Mouse (Mus musculus): ENCODE measurements around the gene Gm11733. TPM values are rescaled to one million over a fixed set of nuclear protein-coding genes. Genes with fewer than 3 reads are reported as not detected.

Gm11733 gene
- 0.13 TPM in 1 of 2 replicates, not detected in the other for polyA plus RNA-seq (2014; fragmentation: Nextera tagmentation; extraction: Ambion mirVana)

DNA sequence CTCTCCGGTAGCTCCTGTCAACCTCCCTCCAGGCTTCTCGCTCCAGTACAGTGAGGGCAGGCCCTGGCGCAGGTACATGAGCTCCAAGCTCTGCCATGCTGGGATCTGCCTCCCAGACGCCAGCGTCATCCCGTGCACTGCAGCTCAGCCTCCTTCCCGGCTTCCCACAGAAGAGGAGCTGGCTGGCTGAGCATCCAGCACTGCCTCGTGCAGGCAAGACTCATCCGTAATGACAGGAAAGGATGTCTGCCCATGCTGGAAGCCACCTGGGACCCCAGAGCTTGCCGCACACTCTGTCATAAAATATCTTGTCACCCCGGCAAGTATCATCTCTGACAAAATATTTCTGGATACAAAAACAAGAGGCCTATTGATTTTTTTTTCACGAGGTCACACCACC lies at the start of gene Gm11733:
TSS of gene Gm11733 (plus strand) at position 171 of the 400 bp plus-strand sequence.
- H3K4me3 ChIP-seq (ENCODE audit: low read depth, low read length), result peak within 1 kb of the TSS; percentile 20
- no peaks in the 10 kb centered on the region for H3K9me3 ChIP-seq (replicated peaks; ENCODE audit: control insufficient read depth, low read length)
- H3K4me2 ChIP-seq, result peak within 1 kb of the TSS; percentile 71
- ATAC-seq (replicated peaks; ENCODE audit: insufficient number of reproducible peaks, low FRiP score, low TSS enrichment), result no peak
- H3K27ac ChIP-seq (ENCODE audit: low read depth, low read length), result no peak within 1 kb of the TSS
- WGBS (ENCODE audit: insufficient replicate concordance), result 39% methylated on average over 12 of the region's 12 CpGs
- 0 out of 2 replicates have a peak within 1 kb of the TSS, but pooled peaks have one; percentile 60 for H3K9ac ChIP-seq (ENCODE audit: low read depth, low read length)
- peaks cover 17% of the 10 kb centered on the region for H3K4me1 ChIP-seq (ENCODE audit: control insufficient read depth, insufficient read depth, low read length)
- no peaks in the 10 kb centered on the region for H3K36me3 ChIP-seq (ENCODE audit: control insufficient read depth, insufficient read depth, low read length)
- no peaks in the 10 kb centered on the region; the same call in 1 of the 2 replicates for H3K27me3 ChIP-seq (ENCODE audit: control insufficient read depth, insufficient read depth, low read length)

DNA sequence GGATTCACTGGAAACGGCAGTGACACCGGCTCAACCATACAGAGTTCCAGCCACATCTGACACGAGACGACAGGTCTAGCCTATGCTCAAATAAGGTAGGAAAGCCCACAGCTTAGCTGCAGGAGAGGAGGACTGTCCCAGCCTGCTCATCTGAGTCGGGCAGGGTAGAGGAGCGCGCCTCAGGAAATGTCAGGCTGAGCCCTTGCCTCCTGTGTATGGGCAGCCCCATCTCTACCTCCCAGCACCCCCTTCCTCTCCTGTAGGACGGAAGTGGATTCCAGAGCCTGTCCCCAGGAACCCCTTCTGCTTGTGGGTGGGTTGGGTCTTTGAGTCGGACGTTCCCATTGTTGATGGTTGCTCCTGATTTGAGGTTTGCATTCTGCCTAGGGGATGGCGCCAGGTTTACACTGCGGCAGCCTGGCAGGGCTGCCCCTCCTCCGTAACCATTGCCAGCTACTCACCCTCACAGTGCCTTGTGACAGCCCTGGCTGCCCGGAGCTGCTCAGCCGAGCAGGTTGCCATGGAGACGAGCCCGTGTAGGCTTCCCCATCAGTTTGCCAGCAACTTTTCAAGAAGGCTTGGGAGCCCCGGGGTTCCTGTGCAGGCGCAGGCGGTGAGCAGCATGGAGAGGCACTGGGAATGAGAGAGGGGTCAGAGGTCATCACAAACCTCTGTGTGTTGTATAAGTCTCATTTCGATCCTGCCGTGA lies 47.6 kb upstream of the Gm11733 start:
- peaks cover 5% of the 10 kb centered on the region; the same call in 1 of the 2 replicates for H3K4me1 ChIP-seq (ENCODE audit: control insufficient read depth, insufficient read depth, low read length)
- no peaks in the 10 kb centered on the region for H3K36me3 ChIP-seq (ENCODE audit: control insufficient read depth, insufficient read depth, low read length)
- H3K9ac ChIP-seq (ENCODE audit: low read depth, low read length), result no peak overlapping the region
- 31% methylated on average over 22 of the region's 22 CpGs for WGBS (ENCODE audit: insufficient replicate concordance)
- ATAC-seq (replicated peaks; ENCODE audit: insufficient number of reproducible peaks, low FRiP score, low TSS enrichment), result no peak
- no peaks in the 10 kb centered on the region for H3K9me3 ChIP-seq (replicated peaks; ENCODE audit: control insufficient read depth, low read length)
- no peak overlapping the region for H3K4me3 ChIP-seq (ENCODE audit: low read depth, low read length)
- peaks cover 52% of the 10 kb centered on the region for H3K27me3 ChIP-seq (ENCODE audit: control insufficient read depth, insufficient read depth, low read length)
- H3K4me2 ChIP-seq, result no peak overlapping the region
- no peak overlapping the region for H3K27ac ChIP-seq (ENCODE audit: low read depth, low read length)

DNA sequence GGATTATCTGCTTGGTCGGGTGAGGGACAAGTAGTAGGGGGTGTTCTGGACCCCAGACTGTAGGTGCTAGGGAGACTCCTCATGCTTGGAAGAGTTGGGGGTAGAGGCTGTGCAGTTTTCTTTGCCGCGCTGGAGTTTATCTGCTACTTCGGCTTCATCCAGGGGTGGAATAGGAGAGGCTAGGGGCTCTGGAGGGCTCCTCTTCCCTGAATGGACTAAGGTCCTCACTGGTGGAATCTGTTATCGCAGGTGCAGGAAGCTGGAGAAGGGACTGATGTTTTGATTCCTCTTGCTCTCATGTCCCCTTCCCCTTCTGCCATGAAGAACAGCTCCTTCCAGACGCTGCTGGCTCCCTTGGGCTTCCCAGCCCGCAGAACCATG lies 47.1 kb upstream of the Gm11733 start:
- Histone ChIP-seq H3K27me3 (ENCODE audit: control insufficient read depth, insufficient read depth, low read length) (peaks cover 57% of the 10 kb centered on the region), H3K4me3 (ENCODE audit: low read depth, low read length) (no peak overlapping the region), H3K4me2 (no peak overlapping the region), H3K27ac (ENCODE audit: low read depth, low read length) (no peak overlapping the region), H3K9ac (ENCODE audit: low read depth, low read length) (no peak overlapping the region), H3K36me3 (ENCODE audit: control insufficient read depth, insufficient read depth, low read length) (no peaks in the 10 kb centered on the region), H3K4me1 (ENCODE audit: control insufficient read depth, insufficient read depth, low read length) (peaks cover 5% of the 10 kb centered on the region; the same call in 1 of the 2 replicates), H3K9me3 (replicated peaks; ENCODE audit: control insufficient read depth, low read length) (no peaks in the 10 kb centered on the region)
- 33% methylated on average over 7 of the region's 7 CpGs for WGBS (ENCODE audit: insufficient replicate concordance)
- no peak for ATAC-seq (replicated peaks; ENCODE audit: insufficient number of reproducible peaks, low FRiP score, low TSS enrichment)

DNA sequence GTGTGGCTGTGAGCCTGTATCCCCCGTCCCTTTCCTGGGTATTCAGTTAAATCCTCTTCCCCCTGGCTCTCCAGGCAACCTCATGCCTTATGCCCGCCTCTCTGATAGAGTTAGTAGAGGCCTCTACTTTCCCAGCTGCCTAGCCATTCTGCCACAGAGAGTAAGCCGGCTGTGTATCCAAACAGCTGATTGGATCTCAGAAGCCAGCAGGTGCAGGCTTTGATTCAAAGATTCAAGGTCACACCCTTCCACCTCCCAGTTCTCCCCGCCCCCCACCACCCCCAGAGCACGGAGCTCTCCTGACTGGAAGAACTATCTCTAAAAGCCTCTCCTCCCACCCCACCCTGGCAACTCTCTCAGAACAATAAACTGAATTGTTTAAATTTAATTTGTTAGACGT lies 45.8 kb upstream of the Gm11733 start:
- no peak overlapping the region for H3K4me2 ChIP-seq
- ATAC-seq (replicated peaks; ENCODE audit: insufficient number of reproducible peaks, low FRiP score, low TSS enrichment), result no peak
- H3K36me3 ChIP-seq (ENCODE audit: control insufficient read depth, insufficient read depth, low read length), result no peaks in the 10 kb centered on the region
- no peaks in the 10 kb centered on the region for H3K9me3 ChIP-seq (replicated peaks; ENCODE audit: control insufficient read depth, low read length)
- H3K4me3 ChIP-seq (ENCODE audit: low read depth, low read length), result no peak overlapping the region
- H3K9ac ChIP-seq (ENCODE audit: low read depth, low read length), result no peak overlapping the region
- peaks cover 57% of the 10 kb centered on the region for H3K27me3 ChIP-seq (ENCODE audit: control insufficient read depth, insufficient read depth, low read length)
- H3K4me1 ChIP-seq (ENCODE audit: control insufficient read depth, insufficient read depth, low read length), result peaks cover 5% of the 10 kb centered on the region; the same call in 1 of the 2 replicates
- 48% methylated on average over 6 of the region's 6 CpGs for WGBS (ENCODE audit: insufficient replicate concordance)
- H3K27ac ChIP-seq (ENCODE audit: low read depth, low read length), result no peak overlapping the region

DNA sequence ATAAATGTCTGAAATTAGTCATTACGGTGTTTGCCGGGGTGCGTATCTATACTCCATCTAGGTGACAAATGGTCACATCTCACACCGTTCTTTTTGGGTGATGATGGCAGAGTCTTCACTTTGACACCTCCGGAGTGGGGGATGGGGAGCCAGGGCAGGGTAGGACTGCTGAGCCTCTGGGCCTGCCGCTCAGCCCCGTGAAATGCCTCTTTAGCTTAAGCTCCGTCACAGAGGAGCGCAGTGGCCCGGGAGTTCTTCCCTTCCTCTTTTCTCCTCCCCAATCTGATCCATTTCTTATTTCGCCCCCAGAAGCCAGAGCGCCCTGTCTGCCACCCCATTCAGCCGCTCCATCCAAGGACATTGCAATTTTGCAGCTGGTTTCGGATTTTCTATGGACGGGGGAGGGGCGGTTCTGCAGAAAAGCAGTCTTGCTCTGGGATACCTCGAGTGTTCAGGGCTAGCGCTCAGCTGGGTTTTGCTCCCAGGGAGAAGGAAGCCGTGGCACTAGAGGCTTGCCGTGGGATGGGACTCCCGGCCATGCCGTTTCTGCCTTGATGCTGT lies 43.2 kb upstream of the Gm11733 start:
- Histone ChIP-seq H3K9me3 (replicated peaks; ENCODE audit: control insufficient read depth, low read length) (no peaks in the 10 kb centered on the region), H3K27ac (ENCODE audit: low read depth, low read length) (no peak overlapping the region), H3K4me1 (ENCODE audit: control insufficient read depth, insufficient read depth, low read length) (peaks cover 7% of the 10 kb centered on the region; the same call in 1 of the 2 replicates), H3K4me2 (peak overlapping the region; percentile 53), H3K9ac (ENCODE audit: low read depth, low read length) (no peak overlapping the region), H3K36me3 (ENCODE audit: control insufficient read depth, insufficient read depth, low read length) (no peaks in the 10 kb centered on the region), H3K4me3 (ENCODE audit: low read depth, low read length) (no peak overlapping the region), H3K27me3 (ENCODE audit: control insufficient read depth, insufficient read depth, low read length) (peaks cover 53% of the 10 kb centered on the region)
- 10% methylated on average over 22 of the region's 22 CpGs for WGBS (ENCODE audit: insufficient replicate concordance)
- no peak for ATAC-seq (replicated peaks; ENCODE audit: insufficient number of reproducible peaks, low FRiP score, low TSS enrichment)

DNA sequence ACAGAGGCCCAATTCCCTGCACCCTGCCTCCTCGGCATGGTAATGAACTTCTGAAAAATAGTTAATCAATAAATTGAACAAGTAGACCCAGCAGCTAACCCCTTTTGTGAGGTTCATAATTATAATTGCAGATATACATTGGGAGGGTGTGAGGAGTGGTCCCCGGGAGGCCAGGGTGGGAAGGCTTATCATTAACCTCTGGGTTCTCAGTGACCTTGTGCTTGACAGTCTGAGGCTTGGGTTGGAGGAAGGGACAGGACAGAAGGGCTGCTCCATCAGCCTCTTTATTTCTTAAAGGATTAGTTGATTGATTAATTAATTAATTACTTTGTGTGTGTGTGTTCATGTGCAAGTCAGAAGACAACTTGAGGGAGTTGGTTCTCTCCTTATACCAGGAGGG lies 40.1 kb upstream of the Gm11733 start:
- Histone ChIP-seq H3K36me3 (ENCODE audit: control insufficient read depth, insufficient read depth, low read length) (no peaks in the 10 kb centered on the region), H3K9ac (ENCODE audit: low read depth, low read length) (no peak overlapping the region), H3K9me3 (replicated peaks; ENCODE audit: control insufficient read depth, low read length) (no peaks in the 10 kb centered on the region), H3K27me3 (ENCODE audit: control insufficient read depth, insufficient read depth, low read length) (peaks cover 30% of the 10 kb centered on the region), H3K27ac (ENCODE audit: low read depth, low read length) (no peak overlapping the region), H3K4me2 (no peak overlapping the region), H3K4me3 (ENCODE audit: low read depth, low read length) (no peak overlapping the region), H3K4me1 (ENCODE audit: control insufficient read depth, insufficient read depth, low read length) (0 out of 2 replicates have a peak, but pooled peaks cover 2% of the 10 kb centered on the region)
- ATAC-seq (replicated peaks; ENCODE audit: insufficient number of reproducible peaks, low FRiP score, low TSS enrichment), result no peak
- WGBS (ENCODE audit: insufficient replicate concordance), result 53% methylated on average over 2 of the region's 2 CpGs

DNA sequence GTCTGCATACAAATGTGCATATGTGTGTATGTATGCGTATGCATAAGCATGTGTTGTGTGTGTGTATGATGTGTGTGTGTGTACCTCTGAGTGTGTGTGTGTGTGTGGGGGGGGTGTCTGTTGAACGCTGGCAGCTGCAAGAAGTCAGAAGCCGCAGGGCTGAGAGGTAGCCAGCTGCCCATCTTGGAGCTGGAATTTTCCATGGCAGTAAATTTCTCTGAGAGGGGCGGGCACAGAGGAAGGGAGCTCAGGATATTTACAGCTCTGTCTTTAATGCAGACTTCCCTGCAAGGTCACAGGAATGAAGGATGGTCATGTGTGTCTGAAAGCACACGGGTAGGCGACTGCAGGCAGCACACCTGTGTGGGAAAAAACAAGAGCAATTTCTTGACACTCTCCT lies 38.5 kb upstream of the Gm11733 start:
- Histone ChIP-seq H3K9me3 (replicated peaks; ENCODE audit: control insufficient read depth, low read length) (no peaks in the 10 kb centered on the region), H3K36me3 (ENCODE audit: control insufficient read depth, insufficient read depth, low read length) (no peaks in the 10 kb centered on the region), H3K27me3 (ENCODE audit: control insufficient read depth, insufficient read depth, low read length) (peaks cover 16% of the 10 kb centered on the region), H3K4me3 (ENCODE audit: low read depth, low read length) (no peak overlapping the region), H3K4me2 (no peak overlapping the region), H3K9ac (ENCODE audit: low read depth, low read length) (no peak overlapping the region), H3K4me1 (ENCODE audit: control insufficient read depth, insufficient read depth, low read length) (0 out of 2 replicates have a peak, but pooled peaks cover 2% of the 10 kb centered on the region), H3K27ac (ENCODE audit: low read depth, low read length) (no peak overlapping the region)
- no peak for ATAC-seq (replicated peaks; ENCODE audit: insufficient number of reproducible peaks, low FRiP score, low TSS enrichment)
- WGBS (ENCODE audit: insufficient replicate concordance), result 66% methylated on average over 6 of the region's 6 CpGs

DNA sequence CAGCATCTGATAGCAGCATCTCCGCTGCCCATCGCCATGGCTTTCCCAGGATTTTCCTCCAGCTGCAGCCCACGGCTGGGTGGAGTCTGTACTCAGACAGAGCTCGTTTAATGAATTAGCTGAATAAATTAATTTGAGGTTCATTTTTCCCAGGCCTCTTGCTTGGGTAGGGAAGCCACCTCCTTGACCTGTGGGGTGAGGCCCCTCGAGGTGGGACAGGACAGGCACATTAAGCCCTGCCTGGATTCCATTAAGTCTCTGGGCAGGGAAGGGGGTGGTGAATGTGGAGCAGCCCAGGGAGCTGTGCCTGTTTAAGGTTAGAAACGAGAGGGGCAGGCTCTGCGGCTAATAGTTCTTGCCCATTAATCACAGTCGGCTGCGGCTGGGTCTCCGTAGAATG lies 30.1 kb upstream of the Gm11733 start:
- H3K4me1 ChIP-seq (ENCODE audit: control insufficient read depth, insufficient read depth, low read length), result 0 out of 2 replicates have a peak, but pooled peaks cover 3% of the 10 kb centered on the region
- no peaks in the 10 kb centered on the region for H3K9me3 ChIP-seq (replicated peaks; ENCODE audit: control insufficient read depth, low read length)
- WGBS (ENCODE audit: insufficient replicate concordance), result 33% methylated on average over 10 of the region's 10 CpGs
- no peak overlapping the region for H3K4me3 ChIP-seq (ENCODE audit: low read depth, low read length)
- H3K27me3 ChIP-seq (ENCODE audit: control insufficient read depth, insufficient read depth, low read length), result peaks cover 25% of the 10 kb centered on the region
- H3K36me3 ChIP-seq (ENCODE audit: control insufficient read depth, insufficient read depth, low read length), result no peaks in the 10 kb centered on the region
- ATAC-seq (replicated peaks; ENCODE audit: insufficient number of reproducible peaks, low FRiP score, low TSS enrichment), result no peak
- no peak overlapping the region for H3K27ac ChIP-seq (ENCODE audit: low read depth, low read length)
- no peak overlapping the region for H3K4me2 ChIP-seq
- no peak overlapping the region for H3K9ac ChIP-seq (ENCODE audit: low read depth, low read length)

All from heart, embryonic 11.5 days (tissue).